Mouse (Mus musculus) forebrain, embryonic 12.5 days (tissue): ENCODE measurements around the gene Sdk2. TPM values are rescaled to one million over a fixed set of nuclear protein-coding genes. Genes with fewer than 3 reads are reported as not detected.
A peak's percentile ranks its signal among the peaks of the same experiment; 100 is the strongest.

Experiments
- ATAC-seq: fragments of 200-750 bp; cut with Nextera tagmentation; 2 replicates; pipeline ENCODE4 v1.8.0; 2017; ENCODE audit warnings: moderate TSS enrichment; ENCODE audit not compliant: low FRiP score
- H3K27ac ChIP-seq: fragments of 300-500 bp; sonication (generic); 2 replicates; pipeline ENCODE4 v1.5.1; 2016; ENCODE audit warnings: mild to moderate bottlenecking
- H3K27me3 ChIP-seq: fragments of 300-500 bp; sonication (generic); 2 replicates; pipeline ENCODE4 v1.6.1; 2016; ENCODE audit warnings: mild to moderate bottlenecking
- H3K36me3 ChIP-seq: fragments of 300-500 bp; sonication (generic); replicated peaks from 2 replicates; pipeline ENCODE4 v1.6.1; 2016; ENCODE audit warnings: mild to moderate bottlenecking
- H3K4me1 ChIP-seq: fragments of 300-500 bp; sonication (generic); 2 replicates; pipeline ENCODE4 v1.6.1; 2016
- H3K4me2 ChIP-seq: fragments of 300-500 bp; sonication (generic); 2 replicates; pipeline ENCODE4 v1.6.1; 2016; ENCODE audit warnings: mild to moderate bottlenecking, moderate library complexity
- H3K4me3 ChIP-seq: fragments of 300-500 bp; sonication (generic); replicated peaks from 2 replicates; pipeline ENCODE4 v1.5.1; 2016; ENCODE audit warnings: mild to moderate bottlenecking
- H3K9ac ChIP-seq: fragments of 300-500 bp; sonication (generic); 2 replicates; pipeline ENCODE4 v1.6.1; 2016; ENCODE audit warnings: mild to moderate bottlenecking
- H3K9me3 ChIP-seq: fragments of 300-500 bp; sonication (generic); 2 replicates; pipeline ENCODE4 v1.6.1; 2016
- WGBS: fragments of 180-500 bp; shearing (Covaris S2); methylation state at CpG from one replicate; pipeline ENCODE4 v1.1.7; 2016; 5-methylcytosine and 5-hydroxymethylcytosine counted together
- polyA plus RNA-seq: library from polyadenylated mRNA; unstranded; fragments of >200 nt; fragmentation: Nextera tagmentation; extraction: Ambion mirVana; gene quantifications from 2 replicates; pipeline ENCODE4 v1.2.1, GENCODE M21; 2016

Gene Sdk2
- polyA plus RNA-seq, 1 experiment from 2014 or later = 3.0 TPM

GRCm38 (mm10) chr11:113951616-113951988 is 115.2 kb downstream of the Sdk2 start:
- Histone ChIP-seq H3K27ac (0 out of 2 replicates have a peak overlapping the region, but pooled peaks have one; percentile 37), H3K27me3 (peaks cover 32% of the 10 kb centered on the region), H3K36me3 (no peaks in the 10 kb centered on the region), H3K4me3 (no peak overlapping the region), H3K4me2 (peak overlapping the region; percentile 29), H3K9me3 (no peaks in the 10 kb centered on the region), H3K9ac (no peak overlapping the region), H3K4me1 (peaks cover 37% of the 10 kb centered on the region)
- peak; percentile 61 for ATAC-seq
- WGBS = 27% methylated on average over 15 of the region's 15 CpGs

GRCm38 (mm10) chr11:113950904-113951615 is 115.8 kb downstream of the Sdk2 start:
- Histone ChIP-seq H3K9me3 (no peaks in the 10 kb centered on the region), H3K27me3 (peaks cover 36% of the 10 kb centered on the region), H3K4me3 (no peak overlapping the region), H3K4me1 (peaks cover 42% of the 10 kb centered on the region), H3K4me2 (no peak overlapping the region), H3K36me3 (no peaks in the 10 kb centered on the region), H3K9ac (no peak overlapping the region), H3K27ac (0 out of 2 replicates have a peak overlapping the region, but pooled peaks have one; percentile 37)
- 41% methylated on average over 7 of the region's 7 CpGs for WGBS
- peak; percentile 58; the same call in 1 of the 2 replicates for ATAC-seq

GRCm38 (mm10) chr11:113948676-113949075 is 118.2 kb downstream of the Sdk2 start:
- 78% methylated on average over 8 of the region's 8 CpGs for WGBS
- H3K9ac ChIP-seq = no peak overlapping the region
- H3K4me3 ChIP-seq = no peak overlapping the region
- H3K36me3 ChIP-seq = no peaks in the 10 kb centered on the region
- no peak for ATAC-seq
- peaks cover 53% of the 10 kb centered on the region for H3K4me1 ChIP-seq
- no peak overlapping the region for H3K4me2 ChIP-seq
- H3K27me3 ChIP-seq = peaks cover 44% of the 10 kb centered on the region
- H3K9me3 ChIP-seq = no peaks in the 10 kb centered on the region
- no peak overlapping the region for H3K27ac ChIP-seq

- Histone ChIP-seq H3K36me3 (no peaks in the 10 kb centered on the region), H3K9ac (no peak overlapping the region), H3K27me3 (peaks cover 21% of the 10 kb centered on the region; the same call in 1 of the 2 replicates), H3K4me3 (no peak overlapping the region), H3K27ac (no peak overlapping the region), H3K4me2 (no peak overlapping the region), H3K9me3 (no peaks in the 10 kb centered on the region), H3K4me1 (peaks cover 32% of the 10 kb centered on the region)
- ATAC-seq = no peak
- 42% methylated on average over 8 of the region's 9 CpGs for WGBS
Observed at GRCm38 (mm10) chr11:113942101-113942735, 124.6 kb downstream of the Sdk2 start.

GRCm38 (mm10) chr11:113933678-113934077 is 133.2 kb downstream of the Sdk2 start:
- H3K36me3 ChIP-seq = no peaks in the 10 kb centered on the region
- H3K4me1 ChIP-seq = peaks cover 44% of the 10 kb centered on the region
- WGBS = 41% methylated on average over 9 of the region's 9 CpGs
- H3K27me3 ChIP-seq = no peaks in the 10 kb centered on the region
- no peaks in the 10 kb centered on the region for H3K9me3 ChIP-seq
- no peak overlapping the region for H3K4me2 ChIP-seq
- no peak overlapping the region for H3K27ac ChIP-seq
- no peak for ATAC-seq
- no peak overlapping the region for H3K9ac ChIP-seq
- no peak overlapping the region for H3K4me3 ChIP-seq

- no peak overlapping the region for H3K4me2 ChIP-seq
- no peaks in the 10 kb centered on the region for H3K27me3 ChIP-seq
- H3K9ac ChIP-seq = no peak overlapping the region
- no peaks in the 10 kb centered on the region for H3K9me3 ChIP-seq
- no peaks in the 10 kb centered on the region for H3K36me3 ChIP-seq
- 69% methylated on average over 7 of the region's 7 CpGs for WGBS
- H3K4me3 ChIP-seq = no peak overlapping the region
- ATAC-seq = no peak
- peaks cover 48% of the 10 kb centered on the region for H3K4me1 ChIP-seq
- no peak overlapping the region for H3K27ac ChIP-seq
Observed at GRCm38 (mm10) chr11:113932909-113933308, 133.9 kb downstream of the Sdk2 start.

GRCm38 (mm10) chr11:113931701-113932100 is 135.1 kb downstream of the Sdk2 start:
- no peaks in the 10 kb centered on the region for H3K9me3 ChIP-seq
- H3K36me3 ChIP-seq = no peaks in the 10 kb centered on the region
- ATAC-seq = no peak
- H3K4me2 ChIP-seq = no peak overlapping the region
- H3K4me1 ChIP-seq = peaks cover 48% of the 10 kb centered on the region
- peak overlapping the region; percentile 10; the same call in 1 of the 2 replicates for H3K27ac ChIP-seq
- no peak overlapping the region for H3K4me3 ChIP-seq
- 34% methylated on average over 4 of the region's 4 CpGs for WGBS
- no peaks in the 10 kb centered on the region for H3K27me3 ChIP-seq
- no peak overlapping the region for H3K9ac ChIP-seq

- Histone ChIP-seq H3K9me3 (no peaks in the 10 kb centered on the region), H3K4me1 (peaks cover 40% of the 10 kb centered on the region), H3K4me2 (no peak overlapping the region), H3K36me3 (no peaks in the 10 kb centered on the region), H3K9ac (no peak overlapping the region), H3K27ac (no peak overlapping the region), H3K27me3 (no peaks in the 10 kb centered on the region), H3K4me3 (no peak overlapping the region)
- ATAC-seq = no peak
- 83% methylated on average over 11 of the region's 11 CpGs for WGBS
Observed at GRCm38 (mm10) chr11:113930112-113930511, 136.7 kb downstream of the Sdk2 start.

- 86% methylated on average over 2 of the region's 2 CpGs for WGBS
Observed at GRCm38 (mm10) chr11:113928831-113929230, 138.0 kb downstream of the Sdk2 start.

GRCm38 (mm10) chr11:113928291-113928690 is 138.6 kb downstream of the Sdk2 start:
- no peak overlapping the region for H3K9ac ChIP-seq
- 75% methylated on average over 9 of the region's 9 CpGs for WGBS
- H3K27me3 ChIP-seq = no peaks in the 10 kb centered on the region
- H3K9me3 ChIP-seq = no peaks in the 10 kb centered on the region
- H3K4me1 ChIP-seq = peaks cover 43% of the 10 kb centered on the region
- H3K36me3 ChIP-seq = no peaks in the 10 kb centered on the region
- no peak overlapping the region for H3K4me3 ChIP-seq
- ATAC-seq = no peak
- no peak overlapping the region for H3K4me2 ChIP-seq
- no peak overlapping the region for H3K27ac ChIP-seq

More at GRCm38 (mm10) chr11:113928831-113929230, 138.0 kb downstream of the Sdk2 start:
- no peaks in the 10 kb centered on the region for H3K36me3 ChIP-seq
- H3K4me3 ChIP-seq = no peak overlapping the region
- no peak for ATAC-seq
- H3K27ac ChIP-seq = no peak overlapping the region
- H3K4me2 ChIP-seq = no peak overlapping the region
- peaks cover 37% of the 10 kb centered on the region for H3K4me1 ChIP-seq
- H3K9me3 ChIP-seq = no peaks in the 10 kb centered on the region
- H3K9ac ChIP-seq = no peak overlapping the region
- no peaks in the 10 kb centered on the region for H3K27me3 ChIP-seq

- Histone ChIP-seq H3K36me3 (no peaks in the 10 kb centered on the region), H3K27me3 (no peaks in the 10 kb centered on the region), H3K9me3 (no peaks in the 10 kb centered on the region), H3K27ac (no peak overlapping the region), H3K4me2 (no peak overlapping the region), H3K4me3 (no peak overlapping the region), H3K4me1 (peaks cover 47% of the 10 kb centered on the region), H3K9ac (no peak overlapping the region)
- ATAC-seq = no peak
- WGBS = 83% methylated on average over 3 of the region's 3 CpGs
Observed at GRCm38 (mm10) chr11:113927826-113928225, 139.0 kb downstream of the Sdk2 start.

GRCm38 (mm10) chr11:113927231-113927630 is 139.6 kb downstream of the Sdk2 start:
- H3K36me3 ChIP-seq = no peaks in the 10 kb centered on the region
- no peak overlapping the region for H3K4me3 ChIP-seq
- ATAC-seq = no peak
- no peaks in the 10 kb centered on the region for H3K9me3 ChIP-seq
- WGBS = 87% methylated on average over 11 of the region's 11 CpGs
- H3K27me3 ChIP-seq = no peaks in the 10 kb centered on the region
- no peak overlapping the region for H3K27ac ChIP-seq
- H3K4me1 ChIP-seq = peaks cover 49% of the 10 kb centered on the region
- no peak overlapping the region for H3K9ac ChIP-seq
- no peak overlapping the region for H3K4me2 ChIP-seq
